Mouse (Mus musculus): ENCODE data around the gene Ect2l.

Gene Ect2l

DNA sequence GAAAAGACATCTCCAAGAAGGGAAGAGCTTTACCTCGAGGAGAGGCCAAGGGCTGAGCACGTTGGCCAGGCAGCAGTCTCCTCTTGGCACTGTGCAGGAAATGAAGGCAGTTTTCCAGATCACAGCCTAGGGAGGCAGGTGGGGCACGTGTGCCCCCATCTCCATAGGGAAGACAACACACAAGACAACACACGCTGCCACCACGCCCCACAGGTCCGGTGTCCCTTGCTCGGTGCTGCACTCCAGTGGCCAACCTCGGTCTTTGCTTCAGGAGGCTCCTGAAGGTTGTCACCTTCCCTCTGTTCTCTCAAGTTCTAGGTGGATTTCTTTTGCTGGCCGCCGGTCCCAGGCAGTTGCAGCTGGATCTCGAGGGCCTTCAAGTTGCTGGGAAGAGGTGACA is at the start of gene Ect2l:
Gene Ect2l, minus strand, starts transcription at position 165 of the 400 bp plus-strand sequence.
- no peak for DNase-seq (ENCODE audit: low spot score)

DNA sequence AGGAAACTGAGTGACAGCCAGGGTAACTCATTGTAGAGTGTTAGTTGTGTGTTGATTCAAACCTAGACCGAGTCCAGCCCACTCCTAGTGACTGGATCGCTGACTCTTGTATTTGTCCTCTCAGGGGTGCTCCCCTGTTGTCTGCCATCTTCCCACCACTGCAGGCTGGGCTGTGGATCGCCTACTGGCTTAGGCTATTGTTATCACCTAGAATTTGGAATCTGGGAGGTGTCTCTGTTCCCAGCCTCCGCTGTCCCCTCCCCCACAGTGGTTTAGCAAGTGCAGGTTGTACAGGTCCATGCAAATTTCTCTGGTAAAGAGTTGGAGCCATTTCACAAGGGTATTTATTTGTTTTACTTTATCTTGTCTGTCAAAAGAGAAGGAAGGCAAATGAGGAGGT is 40.7 kb upstream of the Ect2l start:
- no peak for DNase-seq (ENCODE audit: low spot score)

GRCm38 (mm10) chr10:18243614-18244013 is 32.9 kb upstream of the Ect2l start:
- no peak for DNase-seq (ENCODE audit: low spot score)

DNA sequence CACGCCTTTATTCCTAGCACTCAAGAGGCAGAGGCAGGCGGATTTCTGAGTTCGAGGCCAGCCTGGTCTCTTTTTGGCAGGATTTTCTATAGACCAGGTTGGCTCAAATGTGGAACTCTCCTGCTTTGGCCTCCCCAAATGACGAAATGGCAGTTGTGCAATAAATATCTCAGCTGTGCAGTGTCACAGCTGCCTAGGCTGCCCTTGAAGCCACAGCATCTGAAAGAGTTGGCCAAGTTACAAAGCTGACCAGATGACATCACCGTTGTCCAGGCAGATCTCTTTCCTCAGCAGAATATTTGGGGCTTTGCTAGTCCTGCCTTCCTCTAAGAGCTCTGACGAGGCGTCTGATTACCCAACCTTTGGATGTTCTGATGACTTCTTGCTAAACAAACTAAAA is 26.5 kb upstream of the Ect2l start:
- DNase-seq (ENCODE audit: low spot score) = no peak

DNA sequence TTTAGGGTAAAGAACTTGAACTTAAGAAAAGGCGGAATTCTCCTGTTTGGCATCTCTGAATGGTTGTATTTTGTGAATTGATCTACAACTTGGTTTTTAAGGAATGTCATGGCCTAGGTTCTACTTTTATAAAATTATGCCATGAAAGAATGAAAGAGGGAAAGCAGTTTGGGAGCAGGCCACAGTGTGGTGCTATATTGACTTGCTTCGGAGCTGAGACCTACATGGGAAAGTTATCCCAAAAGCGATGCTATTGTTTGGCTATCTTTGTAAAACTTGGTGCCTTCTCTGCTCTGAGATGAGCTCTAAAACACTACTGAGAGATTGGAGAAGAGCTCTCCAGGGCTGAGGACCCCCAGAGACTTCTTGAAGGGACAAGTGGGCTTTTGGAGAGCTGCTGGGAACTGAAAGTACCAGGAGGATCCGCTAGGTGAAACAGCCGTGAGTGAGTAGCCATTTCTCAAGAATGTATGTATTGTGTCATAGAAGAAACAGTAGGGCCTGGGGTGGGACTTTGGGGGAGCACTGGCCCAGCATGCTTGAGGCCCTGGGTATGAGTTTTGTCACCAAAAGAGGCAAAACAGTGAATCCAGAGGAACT is 25.7 kb upstream of the Ect2l start:
- no peak for DNase-seq (ENCODE audit: low spot score)

DNA sequence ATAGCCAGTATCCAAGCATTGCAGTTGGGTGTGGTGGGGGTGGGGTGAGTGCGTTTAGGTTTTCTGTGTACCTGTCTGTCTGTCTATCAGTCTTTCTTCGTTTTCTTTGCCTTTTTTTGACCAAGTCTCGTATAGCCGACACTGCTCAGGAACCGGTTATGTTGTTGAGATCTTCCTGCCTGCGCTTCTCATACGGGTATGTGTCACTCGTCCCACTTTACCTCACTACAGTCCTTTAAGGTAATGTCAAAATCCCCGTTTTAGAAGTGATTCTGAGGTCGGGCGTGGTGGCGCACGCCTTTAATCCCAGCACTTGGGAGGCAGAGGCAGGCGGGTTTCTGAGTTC is 24.7 kb upstream of the Ect2l start:
- DNase-seq (ENCODE audit: low spot score) = no peak

DNA sequence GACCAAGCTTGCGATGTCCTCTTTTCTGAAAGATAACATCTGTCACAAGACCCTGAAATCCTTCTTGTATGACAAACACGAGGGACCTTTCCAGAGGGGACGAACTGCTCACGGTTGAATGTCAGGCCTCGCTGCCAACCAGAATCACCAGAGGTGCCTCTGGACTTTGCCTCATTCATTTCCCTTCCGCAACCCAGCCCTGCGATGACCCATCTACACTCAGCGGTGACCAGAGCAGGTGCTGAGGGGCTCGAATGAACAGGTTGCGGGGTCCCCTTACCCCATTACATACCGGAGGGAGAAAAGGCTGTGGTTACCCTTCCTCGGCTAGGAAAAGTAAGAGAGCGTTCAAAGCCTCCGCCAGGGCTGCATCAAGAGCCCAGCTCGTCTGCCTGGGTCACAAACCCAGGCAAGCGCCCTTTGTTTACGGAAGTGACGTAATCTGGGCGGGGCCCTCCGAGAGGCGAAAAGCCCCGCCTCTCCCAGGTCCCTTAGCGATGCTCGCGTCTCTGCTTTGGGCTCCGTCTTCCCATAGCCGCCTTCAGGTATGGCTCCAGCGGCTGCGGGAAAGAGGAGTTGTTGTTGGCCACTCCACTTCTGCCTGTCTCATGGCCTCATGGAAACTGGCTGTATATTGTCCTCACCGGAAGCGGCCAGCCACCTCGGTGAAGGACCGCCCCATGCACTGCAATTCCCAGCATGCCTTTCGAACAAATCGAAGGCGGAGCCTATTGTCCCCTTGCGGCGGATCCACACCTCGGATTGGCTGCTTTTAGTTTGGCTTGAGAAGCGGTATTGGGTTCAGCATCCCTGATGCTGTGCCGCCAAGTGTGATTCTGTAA is 24.1 kb upstream of the Ect2l start, which contains the start of gene Ccdc28a:
Gene Ccdc28a, minus strand, starts transcription at position 439 of the 842 bp plus-strand sequence.
- DNase-seq (ENCODE audit: low spot score) = peak; percentile 87

DNA sequence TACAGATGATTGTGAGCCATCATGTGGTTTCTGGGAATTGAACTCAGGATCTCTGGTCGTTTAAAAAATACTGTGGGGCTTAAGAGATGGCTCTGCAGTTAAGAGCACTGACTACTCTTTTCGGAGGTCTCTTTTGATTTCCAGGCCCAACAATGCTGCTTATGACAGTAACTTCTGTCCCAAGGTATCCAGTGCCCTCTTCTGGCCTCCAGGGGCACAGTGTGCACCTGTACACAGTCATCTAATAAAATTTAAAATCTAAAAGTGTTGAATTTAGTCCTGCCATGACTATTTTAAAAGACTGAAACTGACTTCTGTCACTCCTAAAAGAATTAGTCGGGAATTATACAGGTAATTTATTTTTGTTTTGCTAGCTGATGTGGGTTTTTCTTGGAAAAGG is 23.2 kb upstream of the Ect2l start:
- DNase-seq (ENCODE audit: low spot score) = no peak

- no peak for DNase-seq (ENCODE audit: low spot score)
Observed at GRCm38 (mm10) chr10:18224386-18224785, 13.7 kb upstream of the Ect2l start.

GRCm38 (mm10) chr10:18219351-18219750 is 8.7 kb upstream of the Ect2l start:
- DNase-seq (ENCODE audit: low spot score) = no peak

DNA sequence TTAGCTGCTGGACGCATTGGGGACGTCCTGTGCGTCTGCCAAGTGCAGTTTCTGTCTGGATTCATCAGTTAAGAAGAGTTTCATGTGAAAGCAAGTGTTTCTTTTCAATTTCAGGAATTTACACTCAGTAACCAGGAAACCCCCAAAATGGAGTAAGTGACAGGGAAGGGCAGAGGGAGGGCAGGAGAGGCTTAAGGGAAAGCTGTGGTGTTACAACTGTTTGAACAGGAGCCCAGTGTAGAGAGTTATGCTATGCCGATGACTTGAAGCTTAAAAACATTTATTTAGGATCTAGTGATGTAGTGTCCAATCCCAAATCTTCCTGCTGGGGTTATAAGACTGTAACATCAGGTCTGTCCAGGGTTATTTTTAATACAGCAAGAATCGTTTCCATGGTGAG is 3.4 kb upstream of the Ect2l start:
- no peak for DNase-seq (ENCODE audit: low spot score)

- DNase-seq (ENCODE audit: low spot score) = no peak
Observed at GRCm38 (mm10) chr10:18213373-18213772, 2.7 kb upstream of the Ect2l start.

GRCm38 (mm10) chr10:18210119-18210518 is 571 bp downstream of the Ect2l start:
- DNase-seq (ENCODE audit: low spot score) = no peak

DNA sequence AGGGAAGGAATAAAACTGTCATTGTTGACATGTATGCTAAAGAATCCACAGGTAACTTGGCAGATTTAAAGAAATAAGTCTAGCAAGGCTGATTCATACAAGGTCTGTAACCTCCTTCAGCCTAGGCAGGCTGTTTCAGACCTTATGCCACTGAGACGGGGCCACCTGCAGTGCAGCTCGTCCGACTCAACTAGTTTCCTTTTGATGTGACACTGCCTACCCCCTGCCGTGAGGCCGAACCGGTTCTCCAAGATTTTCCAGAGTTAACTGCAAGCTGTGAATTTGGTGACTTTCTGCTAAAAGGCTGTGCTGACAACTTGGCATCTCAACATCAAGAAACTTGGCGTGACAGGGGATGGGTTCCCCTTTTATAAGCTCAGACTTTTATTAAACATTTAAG is 6.6 kb downstream of the Ect2l start:
- no peak for DNase-seq (ENCODE audit: low spot score)

DNA sequence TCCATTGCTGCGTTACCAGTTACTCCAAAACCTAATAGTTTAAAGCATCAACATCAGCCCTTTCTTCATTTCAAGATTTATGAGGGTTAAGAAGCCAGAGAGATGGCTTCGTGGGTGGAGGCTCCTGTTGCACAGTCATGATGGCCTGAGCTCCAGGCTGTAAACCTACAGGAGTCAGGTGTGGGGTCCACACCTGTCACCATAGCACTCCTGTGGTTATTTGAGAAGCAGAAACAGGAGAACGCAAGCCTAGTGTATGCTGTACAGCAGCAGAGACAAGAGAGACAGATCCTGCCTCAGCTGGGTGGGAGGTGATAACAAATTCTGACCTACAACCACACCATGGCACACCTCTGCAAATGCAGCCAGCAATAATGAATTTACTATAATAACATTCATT is 8.3 kb downstream of the Ect2l start:
- DNase-seq (ENCODE audit: low spot score) = no peak

DNA sequence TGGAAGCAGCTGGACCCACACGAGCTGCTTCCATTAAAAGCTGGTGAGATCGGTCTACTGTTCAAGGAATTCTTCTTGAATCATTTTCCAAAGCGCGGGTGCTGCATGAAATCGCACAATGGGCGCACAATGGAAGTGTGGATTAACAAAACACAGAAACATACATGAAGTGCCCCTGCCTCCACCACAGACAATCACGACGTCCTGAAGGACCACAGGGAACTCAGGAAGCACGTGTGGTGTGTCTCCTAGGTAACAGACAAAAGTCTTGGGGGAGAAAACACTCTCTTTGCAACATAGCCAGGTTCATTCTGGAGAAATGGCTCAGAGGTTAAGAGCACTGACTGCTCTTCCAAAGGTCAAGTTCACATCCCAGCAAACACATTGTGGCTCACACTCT is 10.0 kb downstream of the Ect2l start:
- DNase-seq (ENCODE audit: low spot score) = no peak

- no peak for DNase-seq (ENCODE audit: low spot score)
Observed at GRCm38 (mm10) chr10:18199919-18200318, 10.8 kb downstream of the Ect2l start.

GRCm38 (mm10) chr10:18198286-18199015 is 12.2 kb downstream of the Ect2l start:
- no peak for DNase-seq (ENCODE audit: low spot score)

GRCm38 (mm10) chr10:18197206-18197979 is 13.3 kb downstream of the Ect2l start:
- DNase-seq (ENCODE audit: low spot score) = peak; percentile 5

DNA sequence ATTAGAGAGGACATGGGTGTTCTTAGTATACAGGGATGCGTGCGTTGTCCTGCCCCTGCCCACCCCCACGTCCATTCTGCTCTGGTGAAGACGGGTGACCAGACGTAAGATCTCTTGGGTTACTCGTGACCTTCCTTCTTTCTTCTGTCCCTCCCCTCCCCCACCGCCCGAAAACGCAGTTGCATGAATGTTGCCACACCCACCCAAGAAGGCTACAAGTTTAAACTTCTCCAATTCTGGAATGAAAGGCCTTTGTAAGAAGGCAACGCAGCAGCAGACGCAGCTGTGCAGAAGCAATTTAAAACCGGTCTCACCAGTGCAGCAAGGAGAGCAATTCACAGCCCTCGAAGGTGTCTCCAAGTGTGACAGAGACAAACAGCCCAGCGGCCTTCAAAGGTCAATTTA is 16.0 kb downstream of the Ect2l start:
- no peak for DNase-seq (ENCODE audit: low spot score)

DNA sequence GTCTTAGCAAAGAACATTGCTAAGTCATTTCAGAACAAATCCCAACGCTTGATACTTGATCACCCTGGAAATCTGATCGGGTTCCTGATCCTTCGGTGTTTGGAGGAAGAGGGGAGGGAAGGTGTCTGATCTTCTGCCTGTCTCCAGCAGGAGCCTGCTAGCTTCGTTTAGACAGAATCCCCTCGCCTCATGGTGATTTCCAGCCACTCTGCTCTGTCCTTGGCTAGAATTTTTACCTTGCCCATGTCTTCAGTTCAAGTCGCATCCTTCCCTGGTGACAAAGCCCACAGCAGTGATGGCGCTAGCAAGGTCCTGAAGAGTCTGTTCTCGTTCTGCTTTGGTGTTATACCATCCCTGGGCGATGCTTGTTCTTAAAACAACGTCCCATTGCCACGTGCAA is 16.5 kb downstream of the Ect2l start:
- DNase-seq (ENCODE audit: low spot score) = no peak

GRCm38 (mm10) chr10:18193221-18193620 is 17.5 kb downstream of the Ect2l start:
- no peak for DNase-seq (ENCODE audit: low spot score)

Data from ovary, adult 18-20 months (tissue).